Mouse (Mus musculus) liver, adult 2 months (tissue): ENCODE measurements at regions not wholly inside any gene's neighbourhood (a gene's known extent, or its start where the extent isn't known, plus 50 kb on each side); places are given as distances from the start of the nearest gene placed in this dataset.

Source experiments
- DNase-seq: peaks from one replicate; pipeline ENCODE4 v3.0.0-alpha.2; 2011; ENCODE audit warnings: low read depth, low spot score; ENCODE audit errors: extremely low read depth
- H3K27ac ChIP-seq: fragments of 200-500 bp; replicated peaks from 2 replicates; pipeline ENCODE4 v1.5.1; 2012; ENCODE audit warnings: low read depth, mild to moderate bottlenecking, control low read depth, inconsistent platforms, low read length; ENCODE audit not compliant: insufficient read depth
- H3K27me3 ChIP-seq: fragments of 200-500 bp; 2 replicates; pipeline ENCODE4 v1.6.1; 2012; ENCODE audit warnings: mild to moderate bottlenecking, moderate library complexity, low read length, inconsistent platforms; ENCODE audit not compliant: control insufficient read depth, insufficient read depth
- H3K36me3 ChIP-seq: fragments of 200-500 bp; 2 replicates; pipeline ENCODE4 v1.6.1; 2012; ENCODE audit warnings: low read length, inconsistent platforms; ENCODE audit not compliant: control insufficient read depth, insufficient read depth
- H3K4me1 ChIP-seq: fragments of 200-500 bp; 2 replicates; pipeline ENCODE4 v1.6.1; 2011; ENCODE audit warnings: low read length; ENCODE audit not compliant: control insufficient read depth, insufficient read depth
- H3K4me3 ChIP-seq: fragments of 200-500 bp; 2 replicates; pipeline ENCODE4 v1.5.1; 2011; ENCODE audit warnings: low read depth, mild to moderate bottlenecking, control low read depth, low read length, moderate library complexity; ENCODE audit not compliant: insufficient read depth
- H3K79me2 ChIP-seq: fragments of 200-500 bp; 2 replicates; pipeline ENCODE4 v1.6.1; 2012; ENCODE audit warnings: inconsistent platforms, mild to moderate bottlenecking, low read length, moderate library complexity; ENCODE audit not compliant: control insufficient read depth, insufficient read depth
- H3K9ac ChIP-seq: fragments of 200-500 bp; 2 replicates; pipeline ENCODE4 v1.6.1; 2012; ENCODE audit warnings: low read depth, mild to moderate bottlenecking, control low read depth, inconsistent platforms, low read length
- CTCF ChIP-seq: fragments of 200-500 bp; IDR thresholded peaks from 2 replicates; pipeline ENCODE4 v1.5.1; 2011; ENCODE audit warnings: low read depth, low read length, control low read depth
- POLR2A ChIP-seq: fragments of 200-500 bp; IDR thresholded peaks from 2 replicates; pipeline ENCODE4 v1.6.1; 2011; ENCODE audit warnings: low read length, control low read depth; ENCODE audit not compliant: insufficient read depth; ENCODE audit errors: extremely low read depth
- WGBS: fragments of 180-500 bp; shearing (Covaris S2); methylation state at CpG from one replicate; pipeline ENCODE4 v1.1.7; 2018; 5-methylcytosine and 5-hydroxymethylcytosine counted together

GRCm38 (mm10) chr8:92005091-92005490, 203.2 kb upstream of the Irx3 start:
- no peak for TF ChIP-seq CTCF
- TF ChIP-seq POLR2A = no peak

GRCm38 (mm10) chr8:92004532-92004931, 202.7 kb upstream of the Irx3 start:
- Histone ChIP-seq H3K4me3 (no peak overlapping the region), H3K9ac (no peak overlapping the region), H3K36me3 (no peaks in the 10 kb centered on the region), H3K4me1 (no peaks in the 10 kb centered on the region), H3K79me2 (no peaks in the 10 kb centered on the region), H3K27me3 (peaks cover 4% of the 10 kb centered on the region; the same call in 1 of the 2 replicates), H3K27ac (no peak overlapping the region)
- TF ChIP-seq CTCF = no peak
- TF ChIP-seq POLR2A = no peak
- WGBS = 71% methylated on average over 10 of the region's 10 CpGs
- DNase-seq = no peak

More at GRCm38 (mm10) chr8:92005091-92005490, 203.2 kb upstream of the Irx3 start:
- DNase-seq = no peak
- Histone ChIP-seq H3K27ac (no peak overlapping the region), H3K4me3 (no peak overlapping the region), H3K9ac (no peak overlapping the region), H3K4me1 (no peaks in the 10 kb centered on the region), H3K27me3 (peaks cover 4% of the 10 kb centered on the region; the same call in 1 of the 2 replicates), H3K79me2 (no peaks in the 10 kb centered on the region), H3K36me3 (no peaks in the 10 kb centered on the region)
- 92% methylated on average over 2 of the region's 2 CpGs for WGBS

GRCm38 (mm10) chr8:92000368-92000767, 198.5 kb upstream of the Irx3 start:
- no peak for TF ChIP-seq POLR2A
- H3K4me1 ChIP-seq = no peaks in the 10 kb centered on the region
- H3K36me3 ChIP-seq = no peaks in the 10 kb centered on the region
- no peak overlapping the region for H3K27ac ChIP-seq
- H3K27me3 ChIP-seq = peaks cover 2% of the 10 kb centered on the region; the same call in 1 of the 2 replicates
- no peak overlapping the region for H3K4me3 ChIP-seq
- DNase-seq = no peak
- no peaks in the 10 kb centered on the region for H3K79me2 ChIP-seq
- H3K9ac ChIP-seq = no peak overlapping the region
- 87% methylated on average over 1 of the region's 1 CpGs for WGBS

- H3K27me3 ChIP-seq = peaks cover 2% of the 10 kb centered on the region; the same call in 1 of the 2 replicates
- no peak overlapping the region for H3K27ac ChIP-seq
- no peaks in the 10 kb centered on the region for H3K4me1 ChIP-seq
- no peaks in the 10 kb centered on the region for H3K36me3 ChIP-seq
- WGBS = 85% methylated on average over 5 of the region's 5 CpGs
- TF ChIP-seq POLR2A (no peak), CTCF (no peak)
- H3K79me2 ChIP-seq = no peaks in the 10 kb centered on the region
- no peak for DNase-seq
- no peak overlapping the region for H3K4me3 ChIP-seq
- H3K9ac ChIP-seq = no peak overlapping the region
These were observed 197.8 kb upstream of the Irx3 start for GRCm38 (mm10) chr8:91999661-92000060.

GRCm38 (mm10) chr8:91999189-91999588, 197.3 kb upstream of the Irx3 start:
- H3K4me3 ChIP-seq = no peak overlapping the region
- 69% methylated on average over 2 of the region's 2 CpGs for WGBS
- H3K4me1 ChIP-seq = no peaks in the 10 kb centered on the region
- no peak for DNase-seq
- TF ChIP-seq CTCF (no peak), POLR2A (no peak)
- no peak overlapping the region for H3K27ac ChIP-seq
- no peaks in the 10 kb centered on the region for H3K36me3 ChIP-seq
- H3K79me2 ChIP-seq = no peaks in the 10 kb centered on the region
- peaks cover 2% of the 10 kb centered on the region; the same call in 1 of the 2 replicates for H3K27me3 ChIP-seq
- H3K9ac ChIP-seq = no peak overlapping the region

GRCm38 (mm10) chr8:91997892-91998189, 196.0 kb upstream of the Irx3 start:
- H3K36me3 ChIP-seq = no peaks in the 10 kb centered on the region
- no peak overlapping the region for H3K9ac ChIP-seq
- H3K4me1 ChIP-seq = no peaks in the 10 kb centered on the region
- peaks cover 2% of the 10 kb centered on the region; the same call in 1 of the 2 replicates for H3K27me3 ChIP-seq
- TF ChIP-seq POLR2A = no peak
- no peak for TF ChIP-seq CTCF
- H3K79me2 ChIP-seq = no peaks in the 10 kb centered on the region
- H3K27ac ChIP-seq = no peak overlapping the region
- no peak for DNase-seq
- H3K4me3 ChIP-seq = no peak overlapping the region
